Mouse (Mus musculus): ENCODE measurements at regions not wholly inside any gene's neighbourhood (a gene's known extent, or its start where the extent isn't known, plus 50 kb on each side); places are given as distances from the start of the nearest gene placed in this dataset.

DNA sequence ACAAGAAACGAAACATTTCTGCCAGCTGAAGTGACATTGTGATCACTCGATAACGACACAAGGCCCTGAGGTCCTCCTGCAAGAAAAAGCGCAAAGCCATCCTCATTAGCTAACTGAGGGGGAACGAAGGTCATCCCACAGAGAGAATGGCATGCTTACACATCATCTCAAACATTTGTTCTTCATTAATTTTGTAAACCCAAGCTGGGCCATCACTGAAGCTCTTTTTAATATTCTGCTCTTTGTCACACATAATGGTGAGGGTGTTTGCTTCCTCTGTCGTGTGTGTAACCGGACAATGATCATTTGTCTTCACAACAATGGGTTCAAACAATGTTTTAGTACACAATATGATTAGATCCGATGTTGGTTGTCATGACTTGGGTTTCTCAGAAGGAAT lies 1217.9 kb downstream of the Mat2b start:
- no peaks in the 10 kb centered on the region for H3K4me1 ChIP-seq
- H3K36me3 ChIP-seq, result no peaks in the 10 kb centered on the region
- no peaks in the 10 kb centered on the region for H3K27me3 ChIP-seq
- H3K4me3 ChIP-seq, result no peak overlapping the region
- no peak overlapping the region for H3K4me2 ChIP-seq (replicated peaks)
- no peak overlapping the region for H3K27ac ChIP-seq
- H3K9me3 ChIP-seq, result no peaks in the 10 kb centered on the region
- ATAC-seq (ENCODE audit: insufficient number of reproducible peaks, insufficient read depth, low FRiP score, low TSS enrichment), result no peak
- 53% methylated on average over 8 of the region's 8 CpGs for WGBS
- H3K9ac ChIP-seq, result no peak overlapping the region

DNA sequence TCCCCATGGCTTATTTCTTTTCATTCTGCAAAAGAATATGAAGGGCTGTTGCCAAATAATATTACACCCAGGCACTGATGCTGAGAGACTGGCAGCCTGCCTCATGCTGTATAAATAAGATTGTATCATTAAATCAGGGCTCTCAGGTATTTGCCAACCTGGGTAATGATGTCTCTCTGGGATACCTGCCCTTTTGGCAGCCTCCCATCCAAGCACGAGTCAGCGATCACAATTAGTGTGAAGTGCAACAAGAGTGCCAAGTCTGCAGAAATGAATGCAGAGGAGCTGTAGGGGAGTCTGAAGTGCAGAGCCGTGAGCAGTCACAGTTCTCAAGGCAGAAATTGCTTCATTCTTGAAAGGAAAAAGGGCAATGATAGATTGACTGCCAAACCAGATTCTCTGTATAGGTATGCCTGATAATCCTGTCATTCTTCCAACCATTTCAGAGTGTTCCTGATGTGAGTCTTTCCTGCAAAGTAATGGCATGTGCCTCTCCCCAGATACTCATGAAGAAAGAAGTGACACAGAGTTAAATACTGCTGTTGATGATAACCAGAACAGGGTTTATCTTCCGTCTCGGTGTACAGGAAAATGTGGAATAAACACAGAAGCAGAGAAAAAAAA lies 1241.6 kb downstream of the Mat2b start:
- ATAC-seq (ENCODE audit: insufficient number of reproducible peaks, insufficient read depth, low FRiP score, low TSS enrichment), result no peak
- no peak overlapping the region for H3K27ac ChIP-seq
- H3K4me2 ChIP-seq (replicated peaks), result no peak overlapping the region
- no peaks in the 10 kb centered on the region for H3K36me3 ChIP-seq
- no peaks in the 10 kb centered on the region for H3K9me3 ChIP-seq
- H3K9ac ChIP-seq, result no peak overlapping the region
- no peaks in the 10 kb centered on the region for H3K27me3 ChIP-seq
- WGBS, result 73% methylated on average over 5 of the region's 5 CpGs
- H3K4me1 ChIP-seq, result no peaks in the 10 kb centered on the region
- no peak overlapping the region for H3K4me3 ChIP-seq

DNA sequence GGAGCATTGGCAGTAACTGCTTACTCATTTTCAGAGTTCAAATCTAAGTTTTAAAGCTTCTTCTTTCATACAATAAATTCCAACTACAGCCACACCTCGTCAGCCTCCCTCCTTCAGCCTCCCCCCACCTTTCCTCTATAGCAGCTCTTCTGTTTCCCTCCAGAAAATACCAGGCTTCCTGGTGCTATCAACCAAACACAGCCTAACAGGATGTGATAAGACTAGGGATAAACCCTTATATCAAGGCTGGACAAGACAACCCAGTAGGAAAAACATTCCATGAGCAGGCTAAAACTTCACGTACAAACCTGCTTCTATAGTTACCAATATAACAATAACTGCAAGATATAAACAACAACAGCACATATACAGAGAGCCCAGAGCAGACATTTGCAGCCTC lies 1248.6 kb downstream of the Mat2b start:
- H3K4me2 ChIP-seq (replicated peaks), result no peak overlapping the region
- no peak overlapping the region for H3K4me3 ChIP-seq
- no peaks in the 10 kb centered on the region for H3K27me3 ChIP-seq
- H3K36me3 ChIP-seq, result no peaks in the 10 kb centered on the region
- 73% methylated on average over 2 of the region's 2 CpGs for WGBS
- no peaks in the 10 kb centered on the region for H3K4me1 ChIP-seq
- H3K27ac ChIP-seq, result no peak overlapping the region
- no peaks in the 10 kb centered on the region for H3K9me3 ChIP-seq
- no peak overlapping the region for H3K9ac ChIP-seq
- ATAC-seq (ENCODE audit: insufficient number of reproducible peaks, insufficient read depth, low FRiP score, low TSS enrichment), result no peak

DNA sequence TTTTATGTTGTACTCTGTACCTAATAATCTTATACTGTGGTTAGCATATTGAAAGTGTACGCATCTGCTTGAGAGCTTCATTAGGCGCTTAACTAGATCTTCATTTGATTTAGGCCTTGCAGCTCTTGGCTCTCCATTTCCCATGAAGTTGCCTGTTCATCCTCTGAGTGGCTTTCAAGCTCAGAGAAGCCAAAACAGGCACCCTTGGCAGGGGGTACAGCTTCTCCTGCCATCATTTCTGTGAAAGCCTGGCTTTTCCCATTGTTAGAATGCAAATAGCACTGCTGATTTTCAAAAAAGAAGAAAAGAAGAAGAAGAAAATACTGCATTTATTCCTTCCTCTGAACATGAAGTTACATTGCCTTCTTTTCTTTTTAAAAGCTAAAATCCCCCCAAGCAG lies 1283.3 kb downstream of the Mat2b start:
- H3K27ac ChIP-seq, result no peak overlapping the region
- ATAC-seq (ENCODE audit: insufficient number of reproducible peaks, insufficient read depth, low FRiP score, low TSS enrichment), result no peak
- H3K27me3 ChIP-seq, result no peaks in the 10 kb centered on the region
- no peaks in the 10 kb centered on the region for H3K36me3 ChIP-seq
- no peaks in the 10 kb centered on the region for H3K4me1 ChIP-seq
- no peak overlapping the region for H3K4me2 ChIP-seq (replicated peaks)
- no peaks in the 10 kb centered on the region for H3K9me3 ChIP-seq
- H3K9ac ChIP-seq, result no peak overlapping the region
- no peak overlapping the region for H3K4me3 ChIP-seq
- WGBS, result 85% methylated on average over 2 of the region's 2 CpGs

DNA sequence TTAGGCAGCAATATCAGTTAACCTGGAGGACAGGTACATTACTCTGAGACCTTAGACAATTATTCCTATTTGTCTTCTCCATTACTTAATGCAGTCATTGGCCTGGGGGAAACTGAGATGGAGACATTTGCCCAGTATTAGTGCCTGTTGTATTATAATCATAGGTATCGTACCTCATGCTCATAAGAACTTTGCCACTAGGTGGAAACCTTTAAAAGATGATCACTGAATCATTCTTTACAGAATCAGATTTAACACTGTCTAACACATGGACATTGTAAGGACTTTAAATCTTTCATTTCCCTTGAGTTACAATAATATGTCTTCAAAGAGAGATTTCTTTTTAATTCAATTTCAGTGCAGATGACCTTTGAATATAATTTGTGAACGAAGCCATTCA lies 1283.8 kb downstream of the Mat2b start:
- Histone ChIP-seq H3K27ac (no peak overlapping the region), H3K4me2 (replicated peaks) (no peak overlapping the region), H3K9me3 (no peaks in the 10 kb centered on the region), H3K27me3 (no peaks in the 10 kb centered on the region), H3K36me3 (no peaks in the 10 kb centered on the region), H3K4me1 (no peaks in the 10 kb centered on the region), H3K9ac (no peak overlapping the region), H3K4me3 (no peak overlapping the region)
- no peak for ATAC-seq (ENCODE audit: insufficient number of reproducible peaks, insufficient read depth, low FRiP score, low TSS enrichment)
- 78% methylated on average over 2 of the region's 2 CpGs for WGBS

DNA sequence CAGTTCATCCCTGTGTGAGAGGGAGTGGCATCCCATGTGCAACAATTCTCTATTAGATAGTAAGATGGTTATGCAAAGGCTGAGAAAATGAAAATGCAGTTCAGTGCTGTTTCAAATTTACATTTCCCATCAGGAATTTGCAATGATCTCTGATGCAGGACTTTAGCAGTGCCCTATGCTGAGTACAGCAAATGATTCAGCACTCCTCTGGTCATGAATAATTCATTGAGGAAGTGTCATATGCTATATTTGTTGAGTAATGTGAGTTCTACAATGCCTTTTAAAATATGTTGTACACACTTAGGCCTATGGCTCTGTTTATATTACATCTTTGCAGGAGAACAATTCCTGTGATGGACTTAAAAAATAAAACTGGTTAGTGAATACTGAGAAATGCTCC lies 1330.2 kb downstream of the Mat2b start:
- Histone ChIP-seq H3K4me1 (no peaks in the 10 kb centered on the region), H3K4me3 (no peak overlapping the region), H3K4me2 (replicated peaks) (no peak overlapping the region), H3K9ac (no peak overlapping the region), H3K27me3 (no peaks in the 10 kb centered on the region), H3K9me3 (no peaks in the 10 kb centered on the region), H3K36me3 (no peaks in the 10 kb centered on the region), H3K27ac (no peak overlapping the region)
- no peak for ATAC-seq (ENCODE audit: insufficient number of reproducible peaks, insufficient read depth, low FRiP score, low TSS enrichment)

DNA sequence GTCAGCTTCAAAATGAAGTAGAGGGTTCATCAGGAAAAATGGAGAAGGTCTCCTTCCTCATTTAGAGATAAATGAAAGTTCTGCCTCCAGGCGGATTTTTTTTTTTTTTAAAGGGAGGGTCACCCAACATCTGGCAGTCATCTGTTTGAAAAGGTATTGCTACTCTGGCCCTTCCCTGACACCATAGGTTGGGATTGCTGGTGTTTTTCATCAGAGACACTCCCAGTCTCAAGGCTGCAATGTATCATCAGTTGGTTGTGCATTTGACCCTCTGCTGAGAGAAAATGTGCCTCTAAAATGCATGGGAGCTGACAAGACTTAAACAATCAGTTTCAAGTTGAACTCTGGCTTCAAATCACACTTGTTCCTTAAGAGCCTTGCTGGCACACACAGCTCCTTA lies 1344.4 kb downstream of the Mat2b start:
- Histone ChIP-seq H3K4me1 (no peaks in the 10 kb centered on the region), H3K27ac (no peak overlapping the region), H3K4me2 (replicated peaks) (no peak overlapping the region), H3K27me3 (no peaks in the 10 kb centered on the region), H3K36me3 (no peaks in the 10 kb centered on the region), H3K9me3 (no peaks in the 10 kb centered on the region), H3K9ac (no peak overlapping the region), H3K4me3 (no peak overlapping the region)
- ATAC-seq (ENCODE audit: insufficient number of reproducible peaks, insufficient read depth, low FRiP score, low TSS enrichment), result no peak
- WGBS, result 13% methylated on average over 1 of the region's 1 CpGs

All from embryonic facial prominence, embryonic 12.5 days (tissue).